Comparison of ENCODE assay signal across 8 mouse cellular contexts in the genomic region with DNA sequence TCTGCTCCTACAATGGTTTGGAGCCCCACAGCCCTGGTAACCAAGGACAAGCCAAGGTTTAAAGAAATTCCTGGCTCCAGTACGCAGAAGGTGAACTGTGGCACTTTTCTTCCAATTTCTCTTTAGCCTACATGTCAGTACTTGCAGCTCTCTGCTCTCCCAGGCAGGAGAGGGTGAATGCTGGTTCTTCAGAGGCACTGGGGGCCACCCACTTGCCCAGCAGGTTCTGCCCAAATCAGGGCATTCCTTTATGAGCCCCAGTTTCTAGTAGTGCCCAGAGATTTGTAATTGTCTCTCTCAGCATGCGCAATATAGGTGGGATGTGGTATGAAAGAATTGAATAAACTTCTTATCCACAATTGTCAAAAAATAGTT. TPM values are rescaled to one million over a fixed set of nuclear protein-coding genes. Genes with fewer than 3 reads are reported as not detected.
DNase-seq lines count a peak whose midpoint lies in the region; ATAC-seq and TF ChIP-seq lines count a peak whose summit lies in the region.

No protein-coding gene starts in this region.

- H3K4me1 ChIP-seq in heart, embryonic 13.5 days, result peaks cover 15% of the 10 kb centered on the region
- H3K4me1 ChIP-seq in heart, adult 2 months (ENCODE audit: control insufficient read depth, insufficient read depth, low read length), result no peaks in the 10 kb centered on the region
- peaks cover 14 to 70% of the 10 kb centered on the region in 2 experiments for H3K4me1 ChIP-seq in CH12.LX (ENCODE audit: control insufficient read depth in 1 of 2, insufficient read depth in 2 of 2)
- H3K4me1 ChIP-seq in forebrain, embryonic 16.5 days (replicated peaks; ENCODE audit: control insufficient read depth, insufficient read depth, low read length), result peaks cover 9% of the 10 kb centered on the region
- H3K4me1 ChIP-seq in limb, embryonic 15.5 days, result peaks cover 11% of the 10 kb centered on the region

- in situ Hi-C loops in CH12.LX (cut with MboI; ENCODE audit: low pct_ligation_motif_present, low pct_unique_long_range_greater_than_20kb, low sequenced_read_pairs), result no loop called here

- no peak for TF ChIP-seq POLR2A in heart, adult 2 months (IDR thresholded peaks at IDR 0.05; ENCODE audit: insufficient read depth, low read depth, low read length)
- no peak for TF ChIP-seq POLR2A in CH12.LX (IDR thresholded peaks at IDR 0.05; ENCODE audit: low read depth, low read length)

- H3K9me3 ChIP-seq in heart, embryonic 13.5 days, result no peaks in the 10 kb centered on the region
- no peaks in the 10 kb centered on the region for H3K9me3 ChIP-seq in CH12.LX (replicated peaks; ENCODE audit: low read length)
- no peaks in the 10 kb centered on the region for H3K9me3 ChIP-seq in forebrain, embryonic 16.5 days (ENCODE audit: control insufficient read depth, low read length)
- H3K9me3 ChIP-seq in limb, embryonic 15.5 days, result no peaks in the 10 kb centered on the region

- dilution Hi-C loops in CH12.LX (cut with MboI; ENCODE audit: extremely low pct_ligation_motif_present, extremely low pct_unique_long_range_greater_than_20kb, low sequenced_read_pairs), result no loop called here

- intact Hi-C loops in heart, adult 2 months (cut with DNase I), result no loop called here

- DNase-seq in heart, adult 2 months, result no peak
- DNase-seq in CH12.LX (ENCODE audit: extremely low read depth), result no peak
- no peak for DNase-seq in embryo, embryonic 9.5 days (ENCODE audit: extremely low spot score)
- DNase-seq in left cerebral cortex, adult 11 months (ENCODE audit: low spot score), result no peak
- DNase-seq in urinary bladder, postnatal 25 days (ENCODE audit: low spot score), result no peak

- no peak for TF ChIP-seq CTCF in heart, adult 2 months (IDR thresholded peaks at IDR 0.05)
- TF ChIP-seq CTCF in CH12.LX (conservative IDR thresholded peaks at IDR 0.05 in 1 of 2, IDR thresholded peaks at IDR 0.05 in 1 of 2; ENCODE audit: low read depth in 2 of 2, low read length in 2 of 2), result no peak

- H3K27me3 ChIP-seq in heart, embryonic 13.5 days (replicated peaks), result no peaks in the 10 kb centered on the region
- 0 out of 2 replicates have a peak, but pooled peaks cover 1% of the 10 kb centered on the region for H3K27me3 ChIP-seq in heart, adult 2 months (ENCODE audit: control insufficient read depth, insufficient read depth, low read length)
- H3K27me3 ChIP-seq in CH12.LX (replicated peaks), result no peaks in the 10 kb centered on the region
- H3K27me3 ChIP-seq in forebrain, embryonic 16.5 days (replicated peaks; ENCODE audit: control insufficient read depth, insufficient read depth, low read length), result no peaks in the 10 kb centered on the region
- H3K27me3 ChIP-seq in limb, embryonic 15.5 days, result no peaks in the 10 kb centered on the region

- 69% methylated on average over 2 of the region's 2 CpGs for WGBS in heart, embryonic 13.5 days
- WGBS in heart, adult 2 months, result 85% methylated on average over 2 of the region's 2 CpGs
- 41% methylated on average over 2 of the region's 2 CpGs for WGBS in forebrain, embryonic 16.5 days
- 43% methylated on average over 2 of the region's 2 CpGs for WGBS in limb, embryonic 15.5 days

- H3K79me2 ChIP-seq in heart, adult 2 months (replicated peaks; ENCODE audit: control insufficient read depth, insufficient read depth, low read length), result no peaks in the 10 kb centered on the region
- no peaks in the 10 kb centered on the region for H3K79me2 ChIP-seq in CH12.LX (replicated peaks; ENCODE audit: control insufficient read depth, extremely low read depth, insufficient read depth, poor library complexity, severe bottlenecking)

- TF ChIP-seq EP300 in heart, adult 2 months (IDR thresholded peaks at IDR 0.05; ENCODE audit: insufficient read depth, low read depth, low read length), result no peak
- no peak for TF ChIP-seq EP300 in CH12.LX (IDR thresholded peaks at IDR 0.05; ENCODE audit: low read length)

- no peak overlapping the region for H3K9ac ChIP-seq in heart, embryonic 13.5 days
- no peak overlapping the region for H3K9ac ChIP-seq in heart, adult 2 months (ENCODE audit: low read depth, low read length)
- H3K9ac ChIP-seq in CH12.LX (ENCODE audit: insufficient read depth, low read depth), result peak overlapping the region; percentile 89
- no peak overlapping the region for H3K9ac ChIP-seq in forebrain, embryonic 16.5 days (replicated peaks; ENCODE audit: low read depth, low read length)
- H3K9ac ChIP-seq in limb, embryonic 15.5 days, result no peak overlapping the region

- H3K4me3 ChIP-seq in heart, embryonic 13.5 days, result peak overlapping the region; percentile 30
- H3K4me3 ChIP-seq in heart, adult 2 months, result no peak overlapping the region
- H3K4me3 ChIP-seq in CH12.LX (replicated peaks in 1 of 3; ENCODE audit: low read depth in 2 of 3, low read length in 2 of 3, poor library complexity in 1 of 3), result no peak overlapping the region
- H3K4me3 ChIP-seq in forebrain, embryonic 16.5 days (replicated peaks; ENCODE audit: low read length), result no peak overlapping the region
- no peak overlapping the region for H3K4me3 ChIP-seq in limb, embryonic 15.5 days

- no peak for ATAC-seq in heart, embryonic 13.5 days (ENCODE audit: extremely low read depth, insufficient number of reproducible peaks, low FRiP score, low TSS enrichment)
- peak; percentile 33; the same call in 1 of the 2 replicates for ATAC-seq in forebrain, embryonic 16.5 days
- no peak for ATAC-seq in limb, embryonic 15.5 days (ENCODE audit: insufficient number of reproducible peaks, low FRiP score, low TSS enrichment, low read depth)

- no peak for TF ChIP-seq RAD21 in CH12.LX (IDR thresholded peaks at IDR 0.05; ENCODE audit: low read depth, low read length)

- H3K36me3 ChIP-seq in heart, embryonic 13.5 days, result no peaks in the 10 kb centered on the region
- no peaks in the 10 kb centered on the region for H3K36me3 ChIP-seq in heart, adult 2 months (ENCODE audit: control insufficient read depth, insufficient read depth, low read length)
- H3K36me3 ChIP-seq in CH12.LX (replicated peaks in 1 of 2; ENCODE audit: control insufficient read depth in 1 of 2, insufficient read depth in 1 of 2, low read length in 1 of 2), result no peaks in the 10 kb centered on the region
- H3K36me3 ChIP-seq in forebrain, embryonic 16.5 days (ENCODE audit: control insufficient read depth, insufficient read depth), result no peaks in the 10 kb centered on the region
- H3K36me3 ChIP-seq in limb, embryonic 15.5 days, result no peaks in the 10 kb centered on the region

- peak overlapping the region; percentile 61 for H3K4me2 ChIP-seq in heart, embryonic 13.5 days
- H3K4me2 ChIP-seq in CH12.LX (ENCODE audit: insufficient read depth, low read depth, poor library complexity, severe bottlenecking), result peak overlapping the region; percentile 87
- H3K4me2 ChIP-seq in forebrain, embryonic 16.5 days (ENCODE audit: low read length), result peak overlapping the region; percentile 40
- H3K4me2 ChIP-seq in limb, embryonic 15.5 days, result peak overlapping the region; percentile 32

- no peak overlapping the region for H3K27ac ChIP-seq in heart, embryonic 13.5 days (replicated peaks)
- H3K27ac ChIP-seq in heart, adult 2 months, result no peak overlapping the region
- H3K27ac ChIP-seq in CH12.LX (ENCODE audit: insufficient read depth, low read depth), result peak overlapping the region; percentile 97
- no peak overlapping the region for H3K27ac ChIP-seq in forebrain, embryonic 16.5 days (ENCODE audit: low read length)
- H3K27ac ChIP-seq in limb, embryonic 15.5 days, result peak overlapping the region; percentile 72

TF ChIP-seq in CH12.LX, 34 proteins besides CTCF, POLR2A, EP300 and RAD21:
- TF ChIP-seq MXI1 (IDR thresholded peaks at IDR 0.05; ENCODE audit: low read depth, low read length) (0 out of 2 replicates have a peak, but pooled peaks have one; percentile 36), USF2 (conservative IDR thresholded peaks at IDR 0.05; ENCODE audit: low read depth, low read length) (no peak), TCF12 (IDR thresholded peaks at IDR 0.05; ENCODE audit: low read depth, low read length) (0 out of 2 replicates have a peak, but pooled peaks have one; percentile 11), NRF1 (IDR thresholded peaks at IDR 0.05; ENCODE audit: low read depth, low read length) (no peak), SIN3A (IDR thresholded peaks at IDR 0.05; ENCODE audit: low read length) (0 out of 2 replicates have a peak, but pooled peaks have one; percentile 18), CHD1 (IDR thresholded peaks at IDR 0.05; ENCODE audit: low read depth, low read length) (0 out of 2 replicates have a peak, but pooled peaks have one; percentile 43)

RNA-seq across cellular contexts. Expression of gene Bmp2k, which starts 32.5 kb away (rescaled TPM):
- polyA plus RNA-seq in heart, embryonic 13.5 days (2015; fragmentation: Nextera tagmentation; extraction: Ambion mirVana), result 5.8 and 6.5 TPM in 2 replicates
- 1 to 10 TPM; 6.7 to 8.4 TPM for total RNA-seq in heart, adult 2 months (2021)
- 2.9 and 3.6 TPM in 2 replicates for polyA plus RNA-seq in heart, adult 2 months (2012; rRNA removed)
- total RNA-seq in CH12.LX (2012; rRNA removed), result 8.9 and 9.7 TPM in 2 replicates
- 9.1 and 9.6 TPM in 2 replicates for total RNA-seq in CH12.LX (2014; rRNA removed)
- polyA plus RNA-seq in CH12.LX (2012; ENCODE audit: insufficient read length, low read depth), result 7.5 and 7.9 TPM in 2 replicates
- polyA plus RNA-seq in forebrain, embryonic 16.5 days (2015; fragmentation: Nextera tagmentation; extraction: Ambion mirVana), result 7.2 and 8.3 TPM in 2 replicates
- polyA plus RNA-seq in limb, embryonic 15.5 days (2015; fragmentation: Nextera tagmentation; extraction: Ambion mirVana), result 11.7 and 13.4 TPM in 2 replicates

Comparison
In these comparisons a context has a peak if more than half of its experiments do, and no peak if none do; other contexts are left out.
1. H3K27ac ChIP-seq: peak in CH12.LX (single experiment) and limb, embryonic 15.5 days (single experiment); none in heart, embryonic 13.5 days (single experiment), heart, adult 2 months (single experiment) and forebrain, embryonic 16.5 days (single experiment).
2. H3K4me2 ChIP-seq: peak in every context shown above with its lines; median percentile 87 in CH12.LX; 61 in heart, embryonic 13.5 days; 40 in forebrain, embryonic 16.5 days; 32 in limb, embryonic 15.5 days.